Mouse (Mus musculus): ENCODE measurements around the gene Robo1.

The Robo1 gene

GRCm38 (mm10) chr16:72603487-72604206 is 295.5 kb downstream of the Robo1 start:
- no peak for DNase-seq (ENCODE audit: low read depth)

GRCm38 (mm10) chr16:72605066-72605465 is 297.0 kb downstream of the Robo1 start:
- peak; percentile 65 for DNase-seq (ENCODE audit: low read depth)

GRCm38 (mm10) chr16:72610661-72611112 is 302.6 kb downstream of the Robo1 start:
- no peak for DNase-seq (ENCODE audit: low read depth)

DNA sequence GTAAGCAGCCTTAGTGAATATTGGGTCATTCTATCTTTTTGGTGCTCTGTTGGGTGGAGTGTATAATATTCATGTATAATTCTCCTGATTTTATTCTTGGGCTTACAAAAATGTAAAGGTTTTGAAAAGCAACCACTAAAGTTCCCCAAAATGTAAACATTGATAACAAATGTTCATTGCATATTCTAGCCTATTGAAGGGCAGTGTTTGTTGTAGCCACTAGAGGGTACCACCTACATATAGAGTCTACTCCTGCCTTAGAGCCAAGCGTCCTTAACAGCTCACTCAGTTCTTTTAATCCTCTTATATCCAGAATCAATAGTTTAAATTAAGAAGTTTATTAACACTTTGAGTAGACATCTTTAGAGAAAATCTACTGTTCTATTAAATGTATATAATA is 306.8 kb downstream of the Robo1 start:
- DNase-seq (ENCODE audit: low read depth) = no peak

DNA sequence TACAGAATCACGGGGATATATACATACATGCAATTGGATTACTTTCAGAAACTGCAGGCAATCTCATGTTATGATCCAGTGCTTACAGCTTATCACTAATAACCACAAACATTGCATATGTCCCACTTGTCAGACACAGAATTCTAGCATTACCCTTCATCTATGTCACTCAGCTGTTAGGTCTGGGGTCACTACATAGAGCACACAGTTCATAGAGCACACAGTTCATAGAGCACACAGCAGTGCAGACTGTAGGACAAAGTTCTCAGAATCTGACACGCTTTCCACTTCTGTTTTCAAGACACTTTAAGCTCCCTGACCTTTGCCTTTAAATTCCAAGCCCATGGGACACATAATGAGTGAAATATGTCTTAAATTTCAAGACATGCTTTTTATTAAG is 307.3 kb downstream of the Robo1 start:
- DNase-seq (ENCODE audit: low read depth) = no peak

GRCm38 (mm10) chr16:72622371-72622770 is 314.3 kb downstream of the Robo1 start:
- no peak for DNase-seq (ENCODE audit: low read depth)

GRCm38 (mm10) chr16:72622868-72623267 is 314.8 kb downstream of the Robo1 start:
- no peak for DNase-seq (ENCODE audit: low read depth)

DNA sequence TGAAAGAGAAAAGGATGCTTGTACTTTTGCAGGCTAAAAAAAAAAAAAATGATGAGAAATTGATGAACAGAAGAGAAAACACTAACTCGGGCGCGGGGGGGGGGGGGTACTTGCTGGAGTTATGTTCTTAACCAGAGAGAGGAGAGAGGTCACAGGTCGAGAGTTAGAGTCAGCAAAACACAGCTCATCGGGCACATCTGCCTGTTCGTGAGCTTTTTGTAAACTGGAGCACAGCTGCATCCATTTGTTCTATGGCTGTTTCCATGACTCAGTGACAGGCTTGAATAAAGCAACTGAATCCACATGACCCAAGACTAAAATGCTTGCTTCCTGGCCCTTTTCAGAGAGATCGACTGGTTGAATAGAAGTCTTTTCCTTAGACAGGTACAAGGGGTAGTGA is 325.7 kb downstream of the Robo1 start:
- no peak for DNase-seq (ENCODE audit: low read depth)

DNA sequence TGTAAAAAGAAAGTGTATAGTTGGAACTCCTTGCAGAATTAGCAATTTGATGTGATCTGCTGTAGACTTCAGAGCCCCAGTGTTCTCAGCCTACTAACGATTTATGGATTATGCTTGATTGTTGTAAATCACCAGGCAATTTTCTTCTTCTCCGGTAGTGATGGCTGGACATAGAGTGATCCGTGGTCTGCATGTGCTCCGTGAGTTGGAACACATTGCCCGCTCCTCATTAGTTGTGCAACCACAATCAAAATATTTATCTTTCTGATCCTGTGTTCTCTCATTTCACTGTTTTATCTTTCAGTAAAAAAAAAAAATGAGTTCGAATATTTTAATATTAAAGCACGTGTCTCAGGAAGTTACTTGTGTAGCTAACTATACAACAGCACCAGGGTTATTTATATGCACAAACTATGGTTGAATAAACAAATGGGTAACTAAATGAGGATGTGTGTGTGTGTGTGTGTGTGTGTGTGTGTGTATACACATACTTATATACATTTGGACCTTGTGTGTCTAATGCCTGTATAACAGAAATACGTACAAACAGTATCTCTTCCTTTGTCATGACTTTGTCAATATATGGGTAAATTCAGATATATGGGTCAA is 331.3 kb downstream of the Robo1 start:
- no peak for DNase-seq (ENCODE audit: low read depth)

- no peak for DNase-seq (ENCODE audit: low read depth)
Measured at GRCm38 (mm10) chr16:72640932-72641811, 333.1 kb downstream of the Robo1 start.

DNA sequence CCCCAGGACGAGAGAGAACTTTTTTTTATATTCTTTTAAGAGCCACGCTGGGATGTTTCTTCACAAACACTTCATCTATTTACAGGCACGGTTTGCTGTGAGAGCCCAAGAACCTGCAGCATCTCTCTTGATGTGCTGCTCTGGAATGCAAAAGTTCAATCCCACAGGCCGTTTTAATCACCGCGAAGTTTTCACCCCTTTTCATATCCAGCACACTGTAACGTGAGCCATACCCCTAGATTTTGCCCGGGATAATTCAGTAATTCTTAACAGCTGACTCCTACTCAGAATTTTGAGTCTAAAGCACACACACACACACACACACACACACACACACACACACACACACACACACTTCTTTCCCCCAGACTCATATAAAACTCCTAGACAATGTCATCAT is 337.8 kb downstream of the Robo1 start:
- DNase-seq (ENCODE audit: low read depth) = no peak

- DNase-seq (ENCODE audit: low read depth) = no peak
Measured at GRCm38 (mm10) chr16:72649314-72649713, 341.2 kb downstream of the Robo1 start.

DNA sequence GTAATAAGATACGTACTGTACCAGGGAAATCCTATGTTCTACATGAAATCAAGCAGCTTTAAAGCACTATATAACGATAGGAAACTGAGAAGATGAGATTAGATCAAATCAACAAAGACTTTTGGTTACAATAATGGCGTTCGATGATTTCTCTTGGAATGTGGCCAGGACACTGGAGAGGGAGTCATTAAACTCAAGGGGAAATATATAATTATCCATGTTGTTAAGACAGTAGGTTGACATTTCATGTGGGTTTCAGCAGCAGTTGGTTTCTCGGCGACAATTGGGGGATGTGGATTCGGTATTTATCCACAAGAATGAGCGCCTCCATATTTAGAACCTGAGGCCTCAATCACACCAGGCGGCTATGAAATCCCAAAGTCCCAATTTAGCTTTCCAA is 347.3 kb downstream of the Robo1 start:
- no peak for DNase-seq (ENCODE audit: low read depth)

GRCm38 (mm10) chr16:72662837-72663350 is 354.8 kb downstream of the Robo1 start:
- no peak for DNase-seq (ENCODE audit: low read depth)

DNA sequence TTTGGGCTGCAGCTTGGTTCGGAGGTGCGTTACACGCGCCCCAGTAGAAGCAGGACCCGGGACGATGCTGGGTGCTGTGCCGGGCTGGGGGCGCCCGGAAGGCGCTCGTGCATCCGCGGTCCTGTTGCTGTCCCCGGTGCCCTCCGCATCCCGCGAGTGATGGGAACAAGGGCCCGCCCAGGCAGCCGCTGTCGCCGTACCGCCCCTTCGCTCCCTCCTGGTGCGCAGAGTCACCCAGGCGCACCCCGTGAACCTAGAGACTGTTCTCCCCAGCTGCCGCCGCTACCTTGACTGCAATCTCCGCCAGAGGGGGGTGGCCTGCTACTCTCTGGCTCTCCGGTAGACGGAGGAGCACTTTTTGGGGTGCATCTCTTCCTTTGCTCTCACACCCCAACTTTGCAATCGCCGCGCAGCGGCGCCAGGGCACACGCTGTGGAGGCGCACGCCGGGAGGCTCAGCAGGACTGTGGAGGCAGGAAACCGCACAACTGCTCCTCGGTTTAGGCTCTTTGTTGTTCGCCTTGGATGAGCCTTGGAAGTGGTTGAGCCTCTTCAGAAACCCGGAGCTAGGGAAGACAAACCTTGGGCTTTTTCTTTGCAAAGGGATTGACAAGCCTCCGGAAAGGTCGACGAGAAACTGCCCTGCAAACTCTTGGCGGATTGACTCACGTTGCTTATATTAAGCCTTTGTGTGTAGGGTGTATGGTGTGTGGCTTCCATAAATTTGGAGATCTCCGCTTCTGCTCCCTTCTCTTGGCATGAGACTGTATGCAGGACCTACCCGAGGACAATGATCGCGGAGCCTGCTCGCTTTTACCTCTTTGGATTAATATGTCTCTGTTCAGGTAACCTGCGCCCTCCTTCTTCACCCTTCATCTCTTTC is 355.5 kb downstream of the Robo1 start:
- no peak for DNase-seq (ENCODE audit: low read depth)

- DNase-seq (ENCODE audit: low read depth) = no peak
Measured at GRCm38 (mm10) chr16:72664233-72664613, 356.1 kb downstream of the Robo1 start.

- no peak for DNase-seq (ENCODE audit: low read depth)
Measured at GRCm38 (mm10) chr16:72664806-72665205, 356.7 kb downstream of the Robo1 start.

GRCm38 (mm10) chr16:72665454-72665853 is 357.3 kb downstream of the Robo1 start:
- no peak for DNase-seq (ENCODE audit: low read depth)

DNA sequence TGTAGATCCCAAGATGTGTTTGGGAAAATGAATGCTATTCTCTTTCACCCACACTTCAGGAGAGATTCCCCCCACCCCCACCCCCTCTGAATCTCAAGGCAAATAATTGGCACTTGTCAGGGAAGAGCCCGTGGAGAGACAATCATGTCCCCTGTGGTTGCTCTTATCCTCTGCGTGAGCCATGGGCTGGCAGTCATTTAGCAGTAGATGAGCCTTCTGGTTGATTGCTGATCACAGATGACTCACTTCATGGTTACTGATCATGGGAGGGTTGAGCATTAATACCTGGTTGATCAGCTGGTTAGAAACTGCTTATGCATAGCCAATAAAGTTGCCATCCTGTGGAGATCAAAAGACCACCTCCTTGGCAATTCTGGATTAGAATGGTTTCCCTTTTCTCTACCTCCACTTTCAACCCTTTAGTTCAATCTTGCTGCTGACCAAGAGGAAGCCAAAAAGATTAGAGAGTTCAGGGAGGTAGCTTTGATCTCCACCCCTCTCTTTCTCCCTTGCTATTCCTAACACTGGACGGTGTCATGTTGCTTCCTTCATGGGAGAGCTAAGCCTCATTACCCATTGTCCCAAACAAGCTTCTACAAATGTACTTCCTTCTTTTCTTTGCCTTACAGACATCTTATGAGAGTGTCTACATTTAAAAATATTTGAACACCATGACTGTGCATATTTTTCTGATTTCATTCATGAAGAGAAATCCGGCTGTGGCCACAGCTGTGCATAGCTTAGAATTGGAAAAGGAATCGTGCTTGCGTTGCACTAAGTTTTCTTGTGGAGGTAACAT is 362.3 kb downstream of the Robo1 start:
- no peak for DNase-seq (ENCODE audit: low read depth)

GRCm38 (mm10) chr16:72677234-72677633 is 369.1 kb downstream of the Robo1 start:
- DNase-seq (ENCODE audit: low read depth) = no peak

- DNase-seq (ENCODE audit: low read depth) = no peak
Measured at GRCm38 (mm10) chr16:72678450-72678849, 370.3 kb downstream of the Robo1 start.
